Mouse (Mus musculus) T-helper 1 cell (primary cell): ENCODE measurements around the gene Cst10.

Source experiments
- in situ Hi-C: fragments of 300-600 bp; cut with MboI, MseI; formaldehyde crosslinking; loops from one replicate; pipeline ENCODE4 v1.15.1; 2025; ENCODE audit warnings: high pct_unique_total_duplicates

Gene Cst10

DNA sequence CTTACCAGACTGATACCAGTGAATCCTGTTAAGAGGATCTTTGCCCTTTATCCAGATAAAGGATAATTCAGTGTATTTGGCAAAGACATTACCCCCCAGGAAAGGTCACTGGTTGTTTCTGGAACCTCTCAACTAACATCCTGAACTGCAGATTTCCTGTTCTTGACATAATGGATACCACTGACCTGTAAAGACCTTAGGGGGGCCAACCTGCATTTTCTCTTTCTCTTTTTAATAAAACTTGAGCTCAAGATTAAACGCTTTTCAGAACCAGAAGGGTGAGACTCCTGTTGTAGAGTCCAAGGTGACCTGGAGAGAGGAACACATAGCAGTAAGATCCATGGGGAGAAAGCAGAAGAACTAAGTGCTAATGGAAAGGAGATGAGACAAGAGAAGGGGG, at the start of gene Cst10:
Gene Cst10, plus strand, starts transcription at position 301 of the 400 bp plus-strand sequence.
- in situ Hi-C loops, result no loop called here

DNA sequence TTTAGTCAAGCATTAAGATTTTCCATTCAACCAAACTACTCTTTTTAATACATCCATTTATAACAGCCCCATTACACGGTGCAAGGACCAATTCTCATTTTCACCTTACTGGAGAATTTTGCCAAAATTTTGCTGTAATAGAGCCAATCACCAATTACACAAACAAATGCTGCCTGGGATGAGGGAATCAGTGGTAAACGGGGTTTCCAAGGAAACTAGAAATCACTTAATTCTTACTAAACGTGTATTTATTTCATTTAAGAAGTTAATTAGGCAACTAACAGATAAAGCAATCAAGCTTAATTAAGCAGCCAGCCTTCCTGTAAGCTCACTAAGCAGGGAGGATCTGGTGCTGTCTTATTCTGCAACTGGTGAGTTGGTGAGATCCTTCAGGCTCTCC, 11.9 kb upstream of the Cst10 start:
- in situ Hi-C loops, result loop anchor here (25.0 kb wide), 1 partner anchor 1469 kb away; no protein-coding TSS in a partner anchor

DNA sequence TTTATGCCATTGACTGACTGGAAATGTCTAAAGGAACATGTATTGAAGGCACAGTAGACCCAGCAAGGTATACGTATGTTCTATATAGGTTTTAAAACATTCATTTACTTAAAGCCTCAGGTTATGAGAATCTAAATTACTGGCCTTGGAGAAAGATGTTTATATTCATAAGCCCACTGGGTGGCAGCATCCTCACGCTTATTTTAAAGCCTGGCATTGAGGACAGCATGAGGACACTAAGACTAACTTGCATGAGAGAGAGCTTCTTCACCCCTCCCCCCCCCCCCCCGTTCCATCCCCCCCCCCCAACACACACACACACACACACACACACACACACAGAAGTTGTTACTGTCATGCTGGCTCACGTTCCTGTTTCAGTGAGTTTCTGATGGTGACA, 17.7 kb downstream of the Cst10 start:
- in situ Hi-C loops, result no loop called here
